20 mouse cellular contexts compared by ENCODE assay signal in genomic region chr3:30863712-30864435, GRCm38 (mm10). TPM values are rescaled to one million over a fixed set of nuclear protein-coding genes. Genes with fewer than 3 reads are reported as not detected.
A peak's percentile ranks its signal among the peaks of the same experiment; 100 is the strongest.
DNase-seq lines count a peak whose midpoint lies in the region; ATAC-seq and TF ChIP-seq lines count a peak whose summit lies in the region.
"Had no signal": no experiment of that assay in that cellular context is flagged by ENCODE, and none has a peak within 500 bp of the region (broad histone marks: within the 10 kb centered on the region; RNA-seq: fewer than 3 reads in every experiment).

No protein-coding gene starts in this region.

- H3K27ac ChIP-seq in heart, adult 2 months: peak overlapping the region; percentile 23
- H3K27ac ChIP-seq in heart, embryonic 11.5 days (ENCODE audit: low read depth, low read length): no peak overlapping the region
- H3K27ac ChIP-seq in bone marrow macrophage, adult 2 months (ENCODE audit: insufficient read depth, low read depth, low read length): peak overlapping the region; percentile 91
- H3K27ac ChIP-seq in macrophage: peak overlapping the region; percentile 96
- H3K27ac ChIP-seq: embryonic facial prominence, embryonic 13.5 days; limb, embryonic 13.5 days; midbrain, embryonic 10.5 days; neural tube, embryonic 13.5 days had no signal

- H3K36me3 ChIP-seq in heart, adult 2 months (ENCODE audit: control insufficient read depth, insufficient read depth, low read length): no peaks in the 10 kb centered on the region; the same call in 1 of the 2 replicates
- H3K36me3 ChIP-seq in heart, embryonic 11.5 days (ENCODE audit: control insufficient read depth, insufficient read depth, low read length): no peaks in the 10 kb centered on the region
- no peaks in the 10 kb centered on the region for H3K36me3 ChIP-seq in macrophage (ENCODE audit: inconsistent target)
- H3K36me3 ChIP-seq: embryonic facial prominence, embryonic 13.5 days; limb, embryonic 13.5 days; midbrain, embryonic 10.5 days; neural tube, embryonic 13.5 days had no signal

- no peak for TF ChIP-seq EP300 in heart, adult 2 months (IDR thresholded peaks at IDR 0.05; ENCODE audit: insufficient read depth, low read depth, low read length)

- no peaks in the 10 kb centered on the region for H3K79me2 ChIP-seq in heart, adult 2 months (replicated peaks; ENCODE audit: control insufficient read depth, insufficient read depth, low read length)
- H3K79me2 ChIP-seq in macrophage (ENCODE audit: inconsistent target): peaks cover 51% of the 10 kb centered on the region; the same call in 1 of the 2 replicates

- intact Hi-C loops in heart, adult 2 months (cut with DNase I): no loop called here

- peaks cover 2% of the 10 kb centered on the region for H3K4me1 ChIP-seq in heart, adult 2 months (ENCODE audit: control insufficient read depth, insufficient read depth, low read length)
- H3K4me1 ChIP-seq in heart, embryonic 11.5 days (ENCODE audit: control insufficient read depth, insufficient read depth, low read length): no peaks in the 10 kb centered on the region
- peaks cover 48% of the 10 kb centered on the region for H3K4me1 ChIP-seq in bone marrow macrophage, adult 2 months (ENCODE audit: control insufficient read depth, insufficient read depth, low read length)
- H3K4me1 ChIP-seq: embryonic facial prominence, embryonic 13.5 days; limb, embryonic 13.5 days; neural tube, embryonic 13.5 days had no signal

- no peak for TF ChIP-seq POLR2A in heart, adult 2 months (IDR thresholded peaks at IDR 0.05; ENCODE audit: insufficient read depth, low read depth, low read length)
- no peak for TF ChIP-seq POLR2A in bone marrow macrophage, adult 2 months (IDR thresholded peaks at IDR 0.05; ENCODE audit: borderline replicate concordance, low read depth, low read length)

- no peak overlapping the region for H3K4me3 ChIP-seq in heart, adult 2 months
- no peak overlapping the region for H3K4me3 ChIP-seq in heart, embryonic 11.5 days (ENCODE audit: low read depth, low read length)
- no peak overlapping the region for H3K4me3 ChIP-seq in bone marrow macrophage, adult 2 months (ENCODE audit: insufficient read depth, low read length)
- no peak overlapping the region for H3K4me3 ChIP-seq in macrophage (ENCODE audit: inconsistent target)
- H3K4me3 ChIP-seq: embryonic facial prominence, embryonic 13.5 days; limb, embryonic 13.5 days; midbrain, embryonic 10.5 days; neural tube, embryonic 13.5 days had no signal

- TF ChIP-seq CTCF in heart, adult 2 months (IDR thresholded peaks at IDR 0.05): no peak
- TF ChIP-seq CTCF in bone marrow macrophage, adult 2 months (IDR thresholded peaks at IDR 0.05; ENCODE audit: low read depth, low read length): no peak

- no peak overlapping the region for H3K4me2 ChIP-seq in heart, embryonic 11.5 days
- H3K4me2 ChIP-seq: embryonic facial prominence, embryonic 13.5 days; limb, embryonic 13.5 days; neural tube, embryonic 13.5 days had no signal

- no peak overlapping the region for H3K9ac ChIP-seq in heart, adult 2 months (ENCODE audit: low read depth, low read length)
- no peak overlapping the region for H3K9ac ChIP-seq in heart, embryonic 11.5 days (ENCODE audit: low read depth, low read length)
- H3K9ac ChIP-seq: embryonic facial prominence, embryonic 13.5 days; limb, embryonic 13.5 days; neural tube, embryonic 13.5 days had no signal

- no peak for ATAC-seq in heart, embryonic 11.5 days (replicated peaks; ENCODE audit: insufficient number of reproducible peaks, low FRiP score, low TSS enrichment)
- no peak; the same call in 1 of the 2 replicates for ATAC-seq in megakaryocyte-erythroid progenitor cell, adult 5-6 weeks (replicated peaks; ENCODE audit: low FRiP score, low TSS enrichment, poor library complexity, severe bottlenecking)
- ATAC-seq: forebrain, embryonic 16.5 days; hindbrain, embryonic 16.5 days had no signal

- H3K9me3 ChIP-seq in heart, embryonic 11.5 days (replicated peaks; ENCODE audit: control insufficient read depth, low read length): no peaks in the 10 kb centered on the region
- H3K9me3 ChIP-seq: embryonic facial prominence, embryonic 13.5 days; limb, embryonic 13.5 days; midbrain, embryonic 10.5 days; neural tube, embryonic 13.5 days had no signal

- 63% methylated on average over 5 of the region's 5 CpGs for WGBS in heart, adult 2 months
- 71% methylated on average over 5 of the region's 5 CpGs for WGBS in heart, embryonic 11.5 days (ENCODE audit: insufficient replicate concordance)
- WGBS in macrophage (ENCODE audit: missing documents): 30% methylated on average over 5 of the region's 5 CpGs

- no peaks in the 10 kb centered on the region for H3K27me3 ChIP-seq in heart, adult 2 months (ENCODE audit: control insufficient read depth, insufficient read depth, low read length)
- H3K27me3 ChIP-seq in heart, embryonic 11.5 days (ENCODE audit: control insufficient read depth, insufficient read depth, low read length): no peaks in the 10 kb centered on the region
- H3K27me3 ChIP-seq: embryonic facial prominence, embryonic 13.5 days; limb, embryonic 13.5 days; neural tube, embryonic 13.5 days had no signal

- no peak for DNase-seq in heart, adult 2 months
- peak; percentile 36 for DNase-seq in 416B (ENCODE audit: low read depth)
- no peak for DNase-seq in left cerebral cortex, adult 8-10 months (ENCODE audit: low spot score in 2 of 2)
- DNase-seq in lung, postnatal 14 days: no peak
- DNase-seq: adrenal gland, adult 8-10 months; cerebellum, adult 2 months; kidney, adult 11 months; kidney, postnatal 10 days; lung, postnatal 10 days; right cerebral cortex, adult 18-20 months had no signal

RNA-seq across cellular contexts. Expression of gene Gpr160, which starts 8.1 kb away (rescaled TPM):
- 1 to 10 TPM; 1.4 to 2.8 TPM for total RNA-seq in heart, adult 2 months (2021)
- 1.9 and 4.0 TPM in 2 replicates for polyA plus RNA-seq in heart, adult 2 months (2012; rRNA removed)
- polyA plus RNA-seq in heart, embryonic 11.5 days (2014; fragmentation: Nextera tagmentation; extraction: Ambion mirVana): 0.62 and 1.2 TPM in 2 replicates
- polyA plus RNA-seq in bone marrow macrophage, adult 2 months (2012; ENCODE audit: insufficient read depth, insufficient read length, missing spikeins): 20.3 and 24.8 TPM in 2 replicates
- 10 to 100 TPM in 16 of 26 experiments, 1 to 10 TPM in 10; 1.1 to 57.2 (median 18.8) TPM for total RNA-seq in macrophage (2018; cell fraction: chromatin; rRNA removed)
- total RNA-seq in macrophage (2018; cell fraction: cytosol; rRNA removed): 10 to 100 TPM in 25 of 26 experiments, 1 to 10 TPM in 1; 6.6 to 35.4 (median 19.4) TPM
- 10 to 100 TPM in 21 of 26 experiments, 1 to 10 TPM in 5; 5.3 to 57.9 (median 18.1) TPM for total RNA-seq in macrophage (2018; cell fraction: nucleus; rRNA removed)
- 13.3 to 29.8 TPM (median 20.6 TPM) in 3 replicates for polyA plus RNA-seq in macrophage (2018)
- 1.2 TPM in 1 of 2 replicates, not detected in the other for total RNA-seq in megakaryocyte-erythroid progenitor cell, adult 5-6 weeks (2014; fragmentation: Nextera tagmentation)
- total RNA-seq in megakaryocyte-erythroid progenitor cell, adult 5-6 weeks (2017): 0.11 and 0.47 TPM in 2 replicates
- total RNA-seq in left cerebral cortex, adult 8-10 months (2022): 1 to 10 TPM in 3 of 4 experiments, under 1 TPM in 1; 0.61 to 3.7 (median 1.5) TPM
